In the genomic region with DNA sequence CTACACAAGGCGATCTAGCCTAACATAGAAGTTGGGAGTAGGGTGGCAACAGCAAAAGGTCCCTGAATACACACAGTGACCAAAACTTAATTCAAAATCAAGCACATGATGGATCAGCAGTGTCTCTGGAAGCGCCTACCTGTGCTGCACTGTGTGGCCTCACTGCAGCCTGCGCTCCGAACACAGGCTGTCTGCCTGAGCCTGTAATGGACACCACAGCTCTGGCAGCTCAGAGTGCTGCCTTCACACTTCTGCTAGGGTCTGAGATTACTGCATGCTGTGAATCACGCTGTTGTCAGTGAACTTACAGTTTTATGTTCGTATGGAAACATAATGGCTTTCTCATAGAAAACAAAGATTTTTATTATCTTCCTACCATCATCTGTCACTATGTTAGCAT, we compare ENCODE assay signal across 18 mouse cellular contexts.
"Had no signal": no experiment of that assay in that cellular context is flagged by ENCODE, and none has a peak within 500 bp of the region (broad histone marks: within the 10 kb centered on the region; RNA-seq: fewer than 3 reads in every experiment).

No protein-coding gene starts in this region.

- H3K4me2 ChIP-seq: limb, embryonic 12.5 days; limb, embryonic 15.5 days; liver, embryonic 11.5 days; lung, embryonic 14.5 days; midbrain, embryonic 13.5 days had no signal

- H3K4me3 ChIP-seq: left cerebral cortex, adult 2 months; limb, embryonic 12.5 days; limb, embryonic 15.5 days; midbrain, embryonic 13.5 days had no signal

- H3K27ac ChIP-seq: left cerebral cortex, adult 2 months; limb, embryonic 12.5 days; limb, embryonic 15.5 days; liver, embryonic 14.5 days; macrophage; midbrain, embryonic 13.5 days; stomach, postnatal 0 days had no signal

- H3K36me3 ChIP-seq: limb, embryonic 15.5 days; midbrain, embryonic 13.5 days had no signal

- H3K27me3 ChIP-seq: midbrain, embryonic 13.5 days had no signal

- H3K9me3 ChIP-seq: limb, embryonic 12.5 days; limb, embryonic 15.5 days; midbrain, embryonic 13.5 days had no signal

- ATAC-seq: liver, postnatal 0 days; lung, postnatal 0 days; midbrain, embryonic 13.5 days; midbrain, embryonic 16.5 days had no signal

- H3K9ac ChIP-seq: limb, embryonic 12.5 days; limb, embryonic 15.5 days; liver, embryonic 14.5 days; liver, postnatal 0 days; lung, embryonic 14.5 days; midbrain, embryonic 13.5 days had no signal

- DNase-seq: kidney, adult 2 months; kidney, postnatal 36 days; layer of hippocampus, postnatal 36 days; liver, postnatal 0 days; lung, embryonic 14.5 days; thymus, adult 2 months; thymus, postnatal 14 days; thymus, postnatal 4 days had no signal
